In genomic region chr13:40969761-40970390, GRCm38 (mm10) we compare ENCODE assay signal across 25 mouse cellular contexts. TPM values are rescaled to one million over a fixed set of nuclear protein-coding genes. Genes with fewer than 3 reads are reported as not detected.
A peak's percentile ranks its signal among the peaks of the same experiment; 100 is the strongest.
DNase-seq lines count a peak whose midpoint lies in the region; TF ChIP-seq lines count a peak whose summit lies in the region.
"Had no signal": no experiment of that assay in that cellular context is flagged by ENCODE, and none has a peak within 500 bp of the region (broad histone marks: within the 10 kb centered on the region; RNA-seq: fewer than 3 reads in every experiment).

No protein-coding gene starts in this region.

- intact Hi-C loops in left cerebral cortex, postnatal 14 days (cut with DNase I), result no loop called here

- 73% methylated on average over 4 of the region's 4 CpGs for WGBS in kidney, adult 2 months

- H3K4me3 ChIP-seq in kidney, adult 2 months (ENCODE audit: insufficient read depth, low read depth, low read length), result no peak overlapping the region
- H3K4me3 ChIP-seq in ES-Bruce4 (ENCODE audit: low read depth, low read length), result no peak overlapping the region
- H3K4me3 ChIP-seq: embryonic facial prominence, embryonic 13.5 days; embryonic facial prominence, embryonic 15.5 days; erythroblast, embryonic 14.5 days; forebrain, embryonic 10.5 days; forebrain, embryonic 12.5 days had no signal

- DNase-seq in kidney, adult 2 months, result peak; percentile 56
- no peak for DNase-seq in kidney, postnatal 4 days
- peak; percentile 74 for DNase-seq in R1 (ENCODE audit: low read depth, low spot score)
- DNase-seq in spleen, adult 12 weeks (ENCODE audit: low spot score), result no peak
- no peak for DNase-seq in left cerebral cortex, postnatal 14 days (ENCODE audit: low spot score in 2 of 2)
- DNase-seq: adrenal gland, adult 8-10 months; adrenal gland, postnatal 14 days; adrenal gland, postnatal 36 days; B cell, adult 2 months; cerebellum, adult 11 months; cerebellum, adult 18-20 months; cerebellum, adult 8-10 months; cerebellum, adult 9-11 months; cerebellum, postnatal 14 days; cerebellum, postnatal 36 days; embryo, embryonic 11 days had no signal

- no peak for TF ChIP-seq CTCF in kidney, adult 2 months (conservative IDR thresholded peaks at IDR 0.05; ENCODE audit: insufficient read depth, insufficient read length, low read depth, low read length)
- no peak for TF ChIP-seq CTCF in ES-Bruce4 (IDR thresholded peaks at IDR 0.05; ENCODE audit: low read depth, low read length)

- TF ChIP-seq EP300 in ES-Bruce4 (IDR thresholded peaks at IDR 0.05; ENCODE audit: insufficient read depth, low read depth, low read length), result no peak

- H3K27me3 ChIP-seq in kidney, adult 2 months (replicated peaks; ENCODE audit: control insufficient read depth, insufficient read depth, low read length), result no peaks in the 10 kb centered on the region
- H3K27me3 ChIP-seq in ES-Bruce4 (ENCODE audit: control insufficient read depth, insufficient read depth, low read length, poor library complexity, severe bottlenecking), result no peaks in the 10 kb centered on the region
- H3K27me3 ChIP-seq: CH12.LX; embryonic facial prominence, embryonic 13.5 days; embryonic facial prominence, embryonic 15.5 days; forebrain, embryonic 12.5 days; Patski had no signal

- no peaks in the 10 kb centered on the region for H3K36me3 ChIP-seq in kidney, adult 2 months (ENCODE audit: control insufficient read depth, insufficient read depth, low read length)
- H3K36me3 ChIP-seq in ES-Bruce4 (ENCODE audit: control insufficient read depth, insufficient read depth, low read length, poor library complexity, severe bottlenecking), result no peaks in the 10 kb centered on the region
- H3K36me3 ChIP-seq: embryonic facial prominence, embryonic 13.5 days; embryonic facial prominence, embryonic 15.5 days; forebrain, embryonic 10.5 days; forebrain, embryonic 12.5 days; G1E had no signal

- H3K9me3 ChIP-seq in ES-Bruce4 (replicated peaks; ENCODE audit: control insufficient read depth, insufficient read depth, low read length, poor library complexity, severe bottlenecking), result no peaks in the 10 kb centered on the region
- H3K9me3 ChIP-seq: embryonic facial prominence, embryonic 13.5 days; embryonic facial prominence, embryonic 15.5 days; forebrain, embryonic 10.5 days; forebrain, embryonic 12.5 days; G1E had no signal

- no peak for TF ChIP-seq POLR2A in kidney, adult 2 months (IDR thresholded peaks at IDR 0.05; ENCODE audit: low read depth, low read length)
- no peak for TF ChIP-seq POLR2A in ES-Bruce4 (IDR thresholded peaks at IDR 0.05; ENCODE audit: insufficient read depth, low read length)

- H3K4me1 ChIP-seq in kidney, adult 2 months (ENCODE audit: control insufficient read depth, insufficient read depth, low read length), result peaks cover 7% of the 10 kb centered on the region; the same call in 1 of the 2 replicates
- H3K4me1 ChIP-seq in ES-Bruce4 (ENCODE audit: control insufficient read depth, insufficient read depth, low read length), result peaks cover 1% of the 10 kb centered on the region
- H3K4me1 ChIP-seq: embryonic facial prominence, embryonic 13.5 days; embryonic facial prominence, embryonic 15.5 days; forebrain, embryonic 10.5 days; forebrain, embryonic 12.5 days had no signal

- no peak overlapping the region for H3K9ac ChIP-seq in ES-Bruce4 (ENCODE audit: low read depth, poor library complexity, severe bottlenecking)
- H3K9ac ChIP-seq: embryonic facial prominence, embryonic 13.5 days; embryonic facial prominence, embryonic 15.5 days; forebrain, embryonic 12.5 days had no signal

- no peak overlapping the region; the same call in 1 of the 2 replicates for H3K27ac ChIP-seq in kidney, adult 2 months (ENCODE audit: insufficient read depth, low read depth, low read length)
- H3K27ac ChIP-seq in ES-Bruce4 (ENCODE audit: insufficient read depth, low read length), result peak overlapping the region; percentile 60
- H3K27ac ChIP-seq: embryonic facial prominence, embryonic 13.5 days; embryonic facial prominence, embryonic 15.5 days; forebrain, embryonic 10.5 days; forebrain, embryonic 12.5 days had no signal

RNA-seq across cellular contexts. Expression of gene Pak1ip1, which starts 30.9 kb away (rescaled TPM):
- 32.0 and 33.9 TPM in 2 replicates for polyA plus RNA-seq in kidney, adult 2 months (2012; rRNA removed)
- polyA plus RNA-seq in ES-Bruce4 (2011; ENCODE audit: insufficient read depth, insufficient read length, low read depth, missing spikeins), result 79.0 and 79.4 TPM in 2 replicates
- total RNA-seq in left cerebral cortex, postnatal 14 days (2021), result 10 to 100 TPM; 35.8 to 36.9 TPM

RNA-seq across cellular contexts. Expression of gene Tmem14c, which starts 46.2 kb away (rescaled TPM):
- 132 and 175 TPM in 2 replicates for polyA plus RNA-seq in kidney, adult 2 months (2012; rRNA removed)
- 111 and 112 TPM in 2 replicates for polyA plus RNA-seq in ES-Bruce4 (2011; ENCODE audit: insufficient read depth, insufficient read length, low read depth, missing spikeins)
- 10 to 100 TPM; 70.8 to 71.4 TPM for total RNA-seq in left cerebral cortex, postnatal 14 days (2021)

Comparison
In these comparisons a context has a peak if more than half of its experiments do, and no peak if none do; other contexts are left out.
1. DNase-seq: peak in kidney, adult 2 months (single experiment) and R1 (single experiment); none in kidney, postnatal 4 days (0 of 2), spleen, adult 12 weeks (single experiment) and left cerebral cortex, postnatal 14 days (0 of 2).